Mouse (Mus musculus): ENCODE results near the gene Vmn2r60. TPM values are rescaled to one million over a fixed set of nuclear protein-coding genes. Genes with fewer than 3 reads are reported as not detected.
"Not testable (repeated sequence)": the region's sequence is repeated elsewhere in the genome, so short reads cannot be mapped to it uniquely, and the experiment has no call there.

The Vmn2r60 gene
- under 0.01 and 0.04 TPM in 2 replicates for total RNA-seq (2012; rRNA removed)

DNA sequence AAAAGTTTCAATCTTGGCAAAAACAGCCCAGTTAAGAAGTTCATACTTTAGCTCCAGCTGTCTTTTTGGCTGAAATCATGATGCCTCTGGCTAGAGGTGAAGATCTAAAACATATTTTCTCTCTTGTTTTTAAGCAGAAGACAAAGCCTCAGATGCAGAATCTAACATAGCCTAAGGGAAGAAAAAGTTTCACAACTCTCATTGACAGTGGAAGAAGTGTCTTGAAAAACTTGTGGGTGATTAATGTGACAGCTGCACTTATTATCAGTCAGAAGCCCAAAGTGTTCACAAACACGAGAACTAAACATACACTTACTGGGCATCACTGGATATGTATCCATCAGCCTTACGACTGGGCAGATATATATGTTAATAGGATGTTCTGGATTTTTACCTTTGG, at the start of gene Vmn2r60:
TSS of gene Vmn2r60 (plus strand) at position 301 of the 400 bp plus-strand sequence.
- H3K4me3 ChIP-seq (ENCODE audit: insufficient read depth in 1 of 2, low read depth in 1 of 2, low read length in 2 of 2, poor library complexity in 1 of 2, severe bottlenecking in 1 of 2) = no peak within 1 kb of the TSS
- no peak for TF ChIP-seq HCFC1 (IDR thresholded peaks at IDR 0.05; ENCODE audit: borderline replicate concordance, insufficient read depth, low read length)
- H3K27ac ChIP-seq (ENCODE audit: insufficient read depth, low read depth, low read length, poor library complexity, severe bottlenecking) = no peak within 1 kb of the TSS
- H3K4me1 ChIP-seq (ENCODE audit: control insufficient read depth in 2 of 2, insufficient read depth in 2 of 2, low read length in 2 of 2, poor library complexity in 1 of 2) = no peaks in the 10 kb centered on the region
- H3K9ac ChIP-seq (ENCODE audit: insufficient read depth, low read depth, low read length, poor library complexity, severe bottlenecking) = no peak within 1 kb of the TSS
- no peak for DNase-seq (ENCODE audit: low read depth, low spot score)
- in situ Hi-C loops (cut with MboI; ENCODE audit: low sequenced_read_pairs in 2 of 2, unreplicated experiment in 2 of 2) = no loop called here
- no peaks in the 10 kb centered on the region for H3K9me3 ChIP-seq (ENCODE audit: control insufficient read depth, insufficient read depth, low read depth, low read length)
- no peaks in the 10 kb centered on the region for H3K36me3 ChIP-seq (ENCODE audit: control insufficient read depth, insufficient read depth, low read length, poor library complexity, severe bottlenecking)

GRCm38 (mm10) chr7:42058923-42059322, 48.6 kb upstream of the Vmn2r60 start, which contains the start of gene Vmn2r59:
TSS of gene Vmn2r59 (minus strand) at chr7:42059023.
- Histone ChIP-seq H3K36me3 (ENCODE audit: control insufficient read depth, insufficient read depth, low read length, poor library complexity, severe bottlenecking) (no peaks in the 10 kb centered on the region), H3K9ac (ENCODE audit: insufficient read depth, low read depth, low read length, poor library complexity, severe bottlenecking) (no peak within 1 kb of the TSS), H3K4me1 (ENCODE audit: control insufficient read depth in 2 of 2, insufficient read depth in 2 of 2, low read length in 2 of 2, poor library complexity in 1 of 2) (no peaks in the 10 kb centered on the region), H3K9me3 (ENCODE audit: control insufficient read depth, insufficient read depth, low read depth, low read length) (no peaks in the 10 kb centered on the region), H3K4me3 (ENCODE audit: insufficient read depth in 1 of 2, low read depth in 1 of 2, low read length in 2 of 2, poor library complexity in 1 of 2, severe bottlenecking in 1 of 2) (no peak within 1 kb of the TSS), H3K27ac (ENCODE audit: insufficient read depth, low read depth, low read length, poor library complexity, severe bottlenecking) (no peak within 1 kb of the TSS)
- TF ChIP-seq HCFC1 (IDR thresholded peaks at IDR 0.05; ENCODE audit: borderline replicate concordance, insufficient read depth, low read length) = no peak
- TF ChIP-seq ZNF384 (IDR thresholded peaks at IDR 0.05; ENCODE audit: low read depth, low read length) = no peak
- no peak for TF ChIP-seq CHD2 (IDR thresholded peaks at IDR 0.05; ENCODE audit: low read depth, low read length)
- TF ChIP-seq MAFK (IDR thresholded peaks at IDR 0.05; ENCODE audit: insufficient read depth, low read depth, low read length) = no peak
- no peak for TF ChIP-seq ZC3H11A (IDR thresholded peaks at IDR 0.05; ENCODE audit: borderline replicate concordance, low read depth, low read length)
- in situ Hi-C loops (cut with MboI; ENCODE audit: low sequenced_read_pairs in 2 of 2, unreplicated experiment in 2 of 2) = no loop called here
- no peak for DNase-seq (ENCODE audit: low read depth, low spot score)

DNA sequence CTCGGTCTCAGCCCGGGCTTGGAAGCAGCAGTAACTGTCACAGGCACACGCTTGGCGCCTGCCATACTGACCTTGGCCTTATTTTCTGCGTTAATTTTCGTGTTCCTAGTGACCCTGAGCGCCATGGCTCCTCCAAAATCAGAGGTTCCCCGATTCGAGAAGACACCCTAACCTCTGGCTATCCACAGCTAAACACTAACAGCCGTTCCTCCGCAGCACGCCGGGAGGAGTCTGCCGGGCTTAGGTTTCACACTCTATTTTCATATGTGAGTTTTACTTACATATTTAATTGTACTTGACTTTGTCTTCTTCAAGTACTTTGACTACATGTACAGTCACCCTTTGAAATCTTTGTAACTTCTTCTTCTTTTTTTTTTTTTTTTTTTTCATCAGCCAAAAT, 509 bp upstream of the Vmn2r60 start:
- H3K36me3 ChIP-seq (ENCODE audit: control insufficient read depth, insufficient read depth, low read length, poor library complexity, severe bottlenecking); DNase-seq (ENCODE audit: low read depth, low spot score); H3K4me3 ChIP-seq (ENCODE audit: insufficient read depth in 1 of 2, low read depth in 1 of 2, low read length in 2 of 2, poor library complexity in 1 of 2, severe bottlenecking in 1 of 2); in situ Hi-C loops (cut with MboI; ENCODE audit: low sequenced_read_pairs in 2 of 2, unreplicated experiment in 2 of 2); H3K4me1 ChIP-seq (ENCODE audit: control insufficient read depth in 2 of 2, insufficient read depth in 2 of 2, low read length in 2 of 2, poor library complexity in 1 of 2); H3K9ac ChIP-seq (ENCODE audit: insufficient read depth, low read depth, low read length, poor library complexity, severe bottlenecking); H3K9me3 ChIP-seq (ENCODE audit: control insufficient read depth, insufficient read depth, low read depth, low read length); H3K27ac ChIP-seq (ENCODE audit: insufficient read depth, low read depth, low read length, poor library complexity, severe bottlenecking): not testable (repeated sequence)

Other genes with a start within 250 kb of the Vmn2r60 start
- gene Vmn2r58, start 235.1 kb upstream of the Vmn2r60 start, total RNA-seq (2012; rRNA removed) = 0.05 TPM in 1 of 2 replicates, not detected in the other
- not detected in 2 replicates for gene Vmn2r59, start 48.7 kb upstream of the Vmn2r60 start, total RNA-seq (2012; rRNA removed)
- gene Vmn2r61, start 152.3 kb downstream of the Vmn2r60 start, total RNA-seq (2012; rRNA removed) = not detected in 2 replicates

Measured in ES-E14 (cell line).